Mouse (Mus musculus): ENCODE results near the gene Tmed6.
A peak's percentile ranks its signal among the peaks of the same experiment; 100 is the strongest.
"Not testable (repeated sequence)": the region's sequence is repeated elsewhere in the genome, so short reads cannot be mapped to it uniquely, and the experiment has no call there.

The Tmed6 gene

GRCm38 (mm10) chr8:107073706-107074105 lies 8.3 kb upstream of the Tmed6 start:
- no peak for DNase-seq

GRCm38 (mm10) chr8:107062613-107063012 lies 2.8 kb downstream of the Tmed6 start:
- DNase-seq, result no peak

- peak; percentile 51 for DNase-seq
Measured at GRCm38 (mm10) chr8:107056973-107057369, 8.5 kb downstream of the Tmed6 start.

- peak; percentile 98 for DNase-seq
Measured at GRCm38 (mm10) chr8:107056076-107056972, 9.1 kb downstream of the Tmed6 start, which contains the start of the genes Cog8 and Nip7. Gene Cog8 (minus strand): TSS chr8:107056689. Gene Nip7 (plus strand): TSS chr8:107056877.

- DNase-seq, result no peak
Measured at GRCm38 (mm10) chr8:107052046-107052445, 13.4 kb downstream of the Tmed6 start.

GRCm38 (mm10) chr8:107049480-107049879 lies 16.0 kb downstream of the Tmed6 start:
- no peak for DNase-seq

GRCm38 (mm10) chr8:107048061-107048941 lies 17.1 kb downstream of the Tmed6 start, which contains the start of gene Pdf:
Gene Pdf (minus strand): TSS chr8:107048614.
- peak; percentile 85 for DNase-seq

GRCm38 (mm10) chr8:107046976-107047375 lies 18.5 kb downstream of the Tmed6 start:
- DNase-seq, result no peak

GRCm38 (mm10) chr8:107045478-107045877 lies 20.0 kb downstream of the Tmed6 start:
- DNase-seq, result no peak

- DNase-seq, result no peak
Measured at GRCm38 (mm10) chr8:107040632-107041031, 24.8 kb downstream of the Tmed6 start.

GRCm38 (mm10) chr8:107036626-107037025 lies 28.8 kb downstream of the Tmed6 start:
- no peak for DNase-seq

- DNase-seq, result no peak
Measured at GRCm38 (mm10) chr8:107035641-107036040, 29.8 kb downstream of the Tmed6 start.

- not testable (repeated sequence) for DNase-seq
Measured at GRCm38 (mm10) chr8:107033609-107034008, 31.8 kb downstream of the Tmed6 start.

GRCm38 (mm10) chr8:107031577-107032090 lies 33.8 kb downstream of the Tmed6 start:
- DNase-seq, result no peak

- DNase-seq, result peak; percentile 96
Measured at GRCm38 (mm10) chr8:107030650-107031576, 34.5 kb downstream of the Tmed6 start, which contains the start of gene Vps4a. Gene Vps4a (plus strand): TSS chr8:107031222.

GRCm38 (mm10) chr8:107030058-107030457 lies 35.4 kb downstream of the Tmed6 start:
- no peak for DNase-seq

- DNase-seq, result no peak
Measured at GRCm38 (mm10) chr8:107029310-107029709, 36.1 kb downstream of the Tmed6 start.

GRCm38 (mm10) chr8:107023479-107023878 lies 42.0 kb downstream of the Tmed6 start:
- DNase-seq, result no peak

GRCm38 (mm10) chr8:107014915-107015314 lies 50.5 kb downstream of the Tmed6 start:
- no peak for DNase-seq

- no peak for DNase-seq
Measured at GRCm38 (mm10) chr8:107012666-107013065, 52.8 kb downstream of the Tmed6 start.
